Mouse (Mus musculus) heart, postnatal 0 days (tissue): ENCODE measurements around the gene Olfr552.
"Not testable (repeated sequence)": the region's sequence is repeated elsewhere in the genome, so short reads cannot be mapped to it uniquely, and the experiment has no call there.

Experiments
- CTCF ChIP-seq: IDR thresholded peaks from 2 replicates; pipeline ENCODE4 v1.5.1; 2016; ENCODE audit warnings: antibody characterized with exemption, control low read depth, low read depth
- EP300 ChIP-seq: IDR thresholded peaks from 2 replicates; pipeline ENCODE4 v1.6.1; 2016; ENCODE audit warnings: antibody characterized with exemption, low read depth

DNA sequence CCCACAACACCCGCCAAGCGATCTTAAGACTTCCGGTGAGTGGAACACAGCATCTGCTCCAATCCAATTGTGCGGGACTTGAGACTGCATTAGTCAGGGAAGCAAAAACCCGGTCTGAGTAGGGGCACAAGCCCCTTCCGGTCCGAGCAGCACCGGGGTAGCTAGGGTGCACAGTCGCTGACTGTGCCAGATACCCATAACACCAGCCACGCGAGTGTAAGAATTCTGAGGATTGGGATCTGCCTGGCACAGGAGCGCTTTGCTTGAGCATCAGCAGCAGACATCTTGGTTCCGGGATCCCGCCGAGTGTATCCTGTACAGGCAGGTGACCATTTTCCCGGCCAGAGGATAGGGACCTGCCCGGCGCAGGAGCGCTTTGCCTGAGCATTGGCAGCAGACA lies 22.8 kb downstream of the Olfr552 start:
- TF ChIP-seq CTCF, EP300: not testable (repeated sequence)
